Mouse (Mus musculus) heart, postnatal 4 days (tissue): ENCODE results near the gene Frzb. TPM values are rescaled to one million over a fixed set of nuclear protein-coding genes. Genes with fewer than 3 reads are reported as not detected.
A peak's percentile ranks its signal among the peaks of the same experiment; 100 is the strongest.
"Not testable (repeated sequence)": the region's sequence is repeated elsewhere in the genome, so short reads cannot be mapped to it uniquely, and the experiment has no call there.

ENCODE experiments used
- DNase-seq: peaks from one replicate; pipeline ENCODE4 v3.0.0; 2021
- total RNA-seq, 2 experiments: library from RNA; stranded (reverse); gene quantifications; 2 replicates each; pipeline ENCODE4 v1.2.3; 2021

Gene Frzb
- total RNA-seq, result 1 to 10 TPM; 7.6 to 8.5 TPM

DNA sequence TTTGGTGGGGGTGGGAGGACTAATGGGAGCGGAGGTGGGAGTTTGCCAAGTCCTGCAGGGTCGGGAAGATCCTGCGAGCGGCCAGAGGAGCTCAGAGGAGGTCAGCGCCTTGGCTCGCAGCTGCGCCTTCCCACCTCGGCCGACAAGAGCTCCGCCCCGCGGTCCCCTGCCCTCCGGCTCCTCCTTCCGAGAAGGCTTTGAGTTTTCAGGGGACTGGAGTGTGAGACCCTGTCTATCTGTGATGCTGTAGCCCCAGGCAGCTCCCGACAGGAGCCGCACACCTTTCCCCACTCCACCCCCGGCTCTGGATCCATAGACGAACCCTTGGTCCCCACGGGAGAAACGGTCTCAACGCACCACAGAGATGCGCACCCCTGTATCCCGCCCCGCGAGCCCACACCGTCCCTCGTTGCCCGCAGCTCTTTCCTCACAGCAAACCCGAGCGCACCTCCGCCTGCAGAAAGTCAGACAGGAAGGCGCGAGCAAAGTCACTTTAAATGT lies at the start of gene Frzb:
Frzb (minus strand) TSS at position 335 of the 501 bp plus-strand sequence.
- peak; percentile 67 for DNase-seq

DNA sequence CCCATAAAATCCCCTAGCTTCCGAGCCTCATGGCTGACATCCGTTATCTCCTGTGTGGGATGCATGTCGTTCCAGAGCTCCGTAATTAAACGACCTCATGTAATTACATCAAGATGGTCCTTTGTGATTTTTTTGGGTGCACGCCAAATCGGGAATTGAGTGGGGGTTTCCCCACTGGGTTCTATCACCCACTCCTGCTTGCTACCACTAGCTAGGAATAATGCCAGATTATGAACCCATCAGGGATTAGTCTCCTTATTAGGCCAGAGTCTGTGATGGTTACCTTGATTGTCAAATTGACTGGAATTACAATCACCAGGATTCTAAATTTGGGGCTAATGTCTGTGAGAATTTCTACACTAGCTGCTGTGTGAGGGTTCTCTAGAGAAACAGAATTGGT lies 47.9 kb upstream of the Frzb start:
- not testable (repeated sequence) for DNase-seq

DNA sequence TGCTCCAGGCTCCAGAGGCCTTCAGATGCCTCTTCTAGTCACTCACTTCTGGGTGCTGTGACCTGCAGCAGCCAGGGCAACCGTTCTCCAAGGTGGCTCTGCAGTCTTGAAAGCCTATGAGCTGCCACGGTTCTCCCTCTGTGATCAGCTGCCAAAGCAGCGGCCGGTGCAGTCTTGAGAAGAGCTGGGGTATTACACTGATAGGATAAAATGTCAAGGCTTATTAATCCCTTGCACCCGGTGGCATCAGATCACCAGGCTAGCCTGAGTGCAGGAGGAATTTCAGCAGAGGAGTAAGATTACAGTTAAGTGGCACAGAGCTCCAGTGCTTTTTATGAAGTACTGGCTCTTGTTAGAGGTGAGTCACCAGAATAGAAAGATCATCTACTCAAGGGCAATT lies 39.4 kb upstream of the Frzb start:
- no peak for DNase-seq

DNA sequence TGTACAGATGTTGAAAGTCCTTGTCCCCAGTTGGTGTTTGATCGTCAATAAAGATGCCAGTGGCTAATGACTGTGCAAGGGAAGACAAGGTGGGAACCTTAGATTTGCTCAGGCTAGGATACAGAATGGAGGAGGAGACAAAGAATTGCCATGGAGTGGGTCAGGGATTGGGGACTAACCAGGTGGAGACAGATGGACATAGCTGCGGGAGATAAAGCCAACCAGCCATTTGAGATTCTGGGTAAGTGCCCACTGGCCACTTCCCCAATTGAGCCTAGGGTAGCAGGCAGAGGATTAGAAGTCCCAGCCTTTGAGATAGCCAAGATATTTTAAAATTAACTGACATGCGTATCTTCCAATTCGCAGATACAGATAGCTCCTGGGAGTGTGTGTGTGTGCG lies 37.5 kb upstream of the Frzb start:
- DNase-seq, result no peak

DNA sequence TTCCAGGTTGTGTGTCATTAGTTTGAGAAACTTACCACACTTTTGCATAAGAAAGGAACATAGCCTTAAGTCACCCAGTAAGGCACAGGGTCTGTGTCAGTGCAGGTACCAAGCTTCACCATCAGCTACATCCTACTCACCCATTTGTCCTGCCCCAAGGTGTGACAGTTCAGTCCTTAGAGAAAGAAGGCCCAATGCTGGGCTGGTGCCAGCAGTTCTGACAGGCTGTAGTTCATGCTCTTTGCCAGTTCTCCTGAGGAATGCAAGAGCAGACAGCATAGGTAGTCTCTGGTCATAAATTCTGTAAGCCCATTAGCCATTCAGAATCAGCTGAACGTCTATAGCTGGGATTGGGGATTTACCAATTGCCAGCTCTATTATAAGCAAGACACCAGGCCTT lies 28.4 kb upstream of the Frzb start:
- DNase-seq, result no peak

DNA sequence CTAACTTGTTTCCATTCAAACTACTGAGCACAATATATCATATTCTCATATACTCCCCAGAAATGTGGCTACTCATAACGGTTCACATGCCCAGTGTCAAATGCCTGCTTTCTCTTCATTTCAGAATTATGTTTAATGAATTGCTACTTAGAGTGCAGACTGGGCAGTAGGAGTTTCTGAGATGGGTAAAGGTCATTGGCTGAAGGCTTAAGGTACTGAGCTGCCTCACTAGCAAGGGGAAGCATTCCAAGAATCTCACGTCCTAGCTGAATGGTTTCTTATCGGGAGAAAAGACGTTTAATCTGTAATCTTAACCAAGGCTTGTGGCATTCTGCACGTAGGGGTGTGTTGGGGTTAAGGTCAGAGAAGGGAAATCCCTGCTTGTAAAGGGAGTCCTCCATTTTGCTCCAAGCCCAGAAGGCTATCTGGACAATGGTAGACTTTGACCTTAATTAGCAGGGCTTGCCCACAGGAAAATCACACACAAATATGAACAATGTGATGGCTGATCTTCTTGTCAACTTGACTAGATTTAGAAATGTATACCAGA lies 26.9 kb upstream of the Frzb start:
- no peak for DNase-seq

DNA sequence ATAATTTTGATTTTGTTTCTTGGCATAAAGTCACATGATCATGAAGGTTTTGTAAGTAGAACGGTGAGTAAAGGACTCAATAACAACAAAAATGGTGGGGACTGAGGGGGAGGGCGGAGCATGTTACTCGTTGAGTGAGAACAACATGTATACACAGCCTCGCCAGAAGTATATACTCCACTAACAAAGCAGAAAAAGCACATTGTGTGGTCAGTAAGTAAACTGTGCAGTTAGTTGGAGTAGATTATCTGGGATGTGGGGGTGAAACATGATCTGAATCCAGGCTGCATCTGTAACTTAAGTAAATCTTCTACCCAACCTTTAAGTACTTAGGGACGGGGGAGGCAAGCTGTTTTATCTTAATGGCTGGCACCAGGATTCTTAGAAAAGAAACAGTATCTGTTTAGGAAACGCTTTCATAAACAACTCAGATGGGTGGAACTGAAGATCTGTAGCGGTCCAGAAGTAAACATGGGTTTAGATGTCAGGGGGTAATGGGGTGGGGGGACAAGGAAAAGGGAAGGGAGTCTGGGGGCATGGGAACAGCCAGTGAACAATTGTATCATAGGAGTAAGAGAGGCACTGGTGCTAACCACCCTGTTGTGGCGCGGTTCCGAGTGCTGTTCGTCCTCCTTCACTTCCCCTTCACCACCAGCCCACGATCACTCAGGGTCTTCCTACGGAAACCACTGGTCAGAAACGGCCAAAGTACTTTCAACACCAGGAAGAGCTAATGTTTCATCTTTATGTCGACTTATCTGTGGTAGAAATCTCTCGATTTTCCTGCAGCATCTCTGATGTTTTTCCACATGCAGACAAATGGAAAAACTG lies 18.8 kb upstream of the Frzb start:
- DNase-seq, result no peak

DNA sequence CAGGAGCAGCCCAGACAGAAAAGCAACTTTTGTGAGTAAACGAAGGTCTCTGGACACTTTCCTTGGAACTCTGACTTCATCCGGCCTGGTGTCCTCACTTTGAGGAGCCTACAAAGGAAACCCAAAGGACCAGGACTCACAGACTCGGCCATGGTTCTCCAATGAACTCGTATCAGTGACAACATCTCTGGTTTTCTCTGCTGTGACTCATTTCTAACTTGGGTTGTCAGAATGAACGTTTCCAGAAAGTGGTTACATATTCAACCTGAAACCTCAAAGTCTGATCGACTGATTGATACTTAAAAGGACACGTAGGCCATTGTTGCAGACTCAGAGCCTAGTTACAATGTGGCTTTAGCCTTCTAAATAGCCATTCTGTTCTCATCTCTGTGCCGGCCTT lies 14.4 kb upstream of the Frzb start:
- no peak for DNase-seq

DNA sequence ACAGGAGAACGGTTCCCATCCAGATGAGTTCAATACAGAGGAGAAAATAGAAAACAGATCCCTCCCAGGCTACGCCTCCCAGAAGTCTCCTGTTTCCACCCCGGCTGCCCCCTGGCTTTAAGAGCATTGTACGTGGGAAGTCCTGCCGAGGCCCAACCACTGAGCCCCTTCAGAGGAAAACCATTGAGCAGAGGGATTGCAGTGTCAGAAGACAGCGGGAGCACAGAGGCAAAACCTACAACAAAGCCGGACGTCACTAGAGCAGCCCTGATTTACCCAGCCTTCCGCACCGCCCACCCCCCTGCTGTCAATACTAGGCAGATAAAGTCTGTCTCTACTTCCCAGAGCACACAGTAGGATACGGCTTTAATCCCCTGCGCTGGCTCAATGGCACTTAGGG lies 806 bp upstream of the Frzb start:
- peak; percentile 40 for DNase-seq

DNA sequence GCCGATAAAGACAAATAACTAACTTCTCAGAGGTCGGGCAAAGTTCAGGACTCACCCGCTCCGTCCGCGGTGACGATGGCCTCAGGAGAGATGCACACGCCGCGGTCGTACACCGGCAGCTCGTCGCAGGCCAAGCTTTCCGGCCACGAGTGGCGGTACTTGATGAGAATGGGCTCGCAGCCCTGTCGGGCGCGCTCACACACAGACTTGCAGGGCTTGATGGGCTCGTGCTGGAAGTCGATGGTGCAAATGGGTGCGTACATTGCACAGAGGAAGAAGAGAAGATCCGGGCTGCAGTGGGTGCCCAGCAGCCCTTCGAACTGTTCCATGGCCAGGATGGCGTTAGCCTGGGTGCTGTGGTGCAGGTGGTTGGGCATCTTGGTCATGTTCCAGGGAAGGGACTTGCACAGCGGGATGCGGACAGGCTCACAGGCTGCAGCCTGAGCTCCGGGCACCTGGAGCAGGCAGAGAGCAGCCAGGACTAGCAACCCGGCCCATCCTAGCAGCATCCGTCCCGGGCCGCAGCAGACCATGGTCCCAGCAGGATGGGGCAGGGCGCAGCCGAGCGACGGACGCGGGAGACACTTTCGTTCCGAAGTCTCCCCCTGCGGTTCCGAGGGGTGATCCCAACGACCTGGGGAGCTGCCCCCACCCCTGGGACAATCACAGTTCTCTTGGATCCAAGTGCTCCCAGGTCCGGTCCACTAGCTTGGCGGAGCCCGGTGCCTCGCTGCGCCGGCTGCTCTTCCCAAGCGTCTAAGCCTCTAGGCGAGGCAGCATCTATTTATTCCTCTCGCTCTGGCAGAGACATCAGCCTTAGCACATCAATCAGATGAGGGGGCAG lies 895 bp downstream of the Frzb start:
- peak; percentile 25 for DNase-seq

DNA sequence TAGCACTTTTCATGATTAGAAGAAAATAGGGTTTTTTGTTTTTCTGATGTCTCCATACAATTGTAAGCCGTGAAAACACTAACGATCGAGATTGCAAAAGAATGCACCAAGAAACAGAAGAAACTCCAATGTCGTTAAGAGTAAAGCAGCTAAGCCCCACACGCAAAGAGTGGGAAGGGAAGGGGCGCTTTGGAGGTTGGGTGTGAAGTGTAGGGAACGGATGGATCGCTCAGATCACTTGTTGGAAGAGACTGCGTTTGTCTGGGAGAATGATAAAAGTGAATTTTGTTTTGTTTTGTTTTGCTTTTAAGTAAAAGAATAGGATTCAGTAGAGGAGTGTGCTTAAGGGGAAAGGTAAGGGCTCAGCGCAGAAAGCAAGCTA lies 1.5 kb downstream of the Frzb start:
- no peak for DNase-seq

DNA sequence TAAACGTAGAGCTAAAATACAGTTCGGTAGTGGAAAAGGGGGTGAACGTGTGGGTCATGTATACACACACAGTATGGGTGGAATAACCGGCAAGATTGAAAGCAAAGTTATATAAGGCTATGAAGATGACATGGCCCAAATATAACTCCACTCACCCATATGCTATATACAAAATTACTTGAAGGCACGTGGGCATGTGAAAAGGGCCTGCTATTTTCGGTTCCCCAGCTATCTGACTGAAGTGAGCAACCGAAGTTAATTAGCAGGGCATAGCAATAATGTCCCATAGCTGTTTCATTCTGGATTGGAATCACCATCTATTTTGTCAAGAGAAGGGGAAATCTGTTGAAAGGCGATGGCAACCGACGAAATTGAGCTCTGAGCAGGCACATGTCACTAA lies 1.9 kb downstream of the Frzb start:
- no peak for DNase-seq

DNA sequence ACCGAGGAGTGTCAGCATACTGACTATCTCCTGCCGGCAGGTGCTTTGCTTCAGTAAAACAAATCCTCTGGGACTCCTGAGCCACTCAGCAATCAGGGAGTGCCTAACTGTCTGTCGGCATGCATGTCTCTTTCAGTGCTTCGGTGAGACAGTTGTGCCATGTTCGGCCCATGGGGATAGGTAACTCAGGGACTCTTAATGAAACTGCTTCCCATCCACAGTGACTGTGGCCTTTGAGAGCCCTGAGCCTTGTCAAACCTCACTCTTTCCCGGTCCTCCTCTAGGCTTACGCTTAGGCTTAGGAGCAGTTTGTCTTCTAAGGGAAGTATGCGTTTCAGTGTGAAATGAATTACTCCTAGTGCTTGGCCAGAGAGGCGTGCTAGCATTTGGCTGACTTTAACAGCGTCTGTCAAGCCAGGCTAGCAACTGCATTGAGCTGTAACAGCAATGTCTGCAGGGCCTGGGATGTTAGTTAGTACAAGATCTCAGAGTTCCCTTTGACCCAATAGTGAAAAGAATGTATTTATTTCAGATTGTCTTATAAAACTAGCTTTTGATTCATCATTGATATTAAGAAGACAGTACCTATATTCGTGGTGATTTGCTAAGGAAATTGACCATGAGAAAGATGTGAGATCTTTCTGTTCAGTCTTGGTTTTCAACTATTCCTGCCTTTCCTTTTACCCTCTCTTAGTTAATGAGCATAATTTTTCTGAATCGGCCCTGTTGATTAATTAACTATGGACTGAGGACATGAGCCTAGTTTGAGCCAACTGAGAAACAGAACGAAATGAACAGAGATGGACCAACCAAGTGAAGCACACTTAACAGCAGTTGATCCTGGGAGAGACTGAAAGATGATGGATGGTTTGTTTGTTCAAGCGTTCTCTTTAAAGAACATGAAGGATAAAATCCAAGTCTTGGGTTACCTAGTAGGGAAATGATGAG lies 2.7 kb downstream of the Frzb start:
- peak; percentile 11 for DNase-seq

DNA sequence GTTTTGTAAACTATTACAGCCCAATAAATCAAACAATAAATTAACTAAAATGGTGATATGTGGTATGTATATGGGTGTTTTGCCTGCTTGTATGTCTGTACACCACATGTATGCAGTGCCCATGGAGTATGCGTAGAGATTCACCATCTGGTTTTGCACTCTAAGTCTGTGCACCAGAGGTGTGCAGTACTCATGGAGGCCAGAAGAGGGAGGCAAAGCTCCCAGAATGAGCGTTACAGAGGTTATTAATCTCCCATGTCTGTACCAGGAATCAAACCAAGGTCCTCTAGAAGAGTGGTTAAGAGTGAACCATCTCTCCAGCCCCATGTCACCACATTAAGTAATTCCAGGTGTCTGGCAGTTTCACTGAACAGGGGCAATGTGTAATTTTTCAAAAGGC lies 3.5 kb downstream of the Frzb start:
- peak; percentile 14 for DNase-seq

DNA sequence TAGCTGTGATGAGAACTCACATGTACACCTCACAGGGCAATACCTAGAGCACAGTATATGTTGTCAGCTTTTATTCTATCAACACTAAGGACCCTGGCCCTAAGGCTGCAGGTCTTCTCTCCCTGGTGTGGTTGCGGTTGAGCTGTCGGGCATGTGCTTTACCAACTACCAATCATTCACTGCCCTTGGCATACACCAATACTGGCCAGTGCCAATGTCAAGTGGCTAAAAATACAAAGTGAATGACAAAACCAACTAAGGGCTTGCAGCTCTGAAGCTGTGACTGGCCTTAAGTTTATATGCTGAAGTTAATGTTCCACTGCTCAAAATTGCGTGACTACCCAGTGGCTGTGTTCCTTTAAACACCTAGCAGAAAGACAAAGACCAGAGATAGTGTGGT lies 6.0 kb downstream of the Frzb start:
- no peak for DNase-seq

DNA sequence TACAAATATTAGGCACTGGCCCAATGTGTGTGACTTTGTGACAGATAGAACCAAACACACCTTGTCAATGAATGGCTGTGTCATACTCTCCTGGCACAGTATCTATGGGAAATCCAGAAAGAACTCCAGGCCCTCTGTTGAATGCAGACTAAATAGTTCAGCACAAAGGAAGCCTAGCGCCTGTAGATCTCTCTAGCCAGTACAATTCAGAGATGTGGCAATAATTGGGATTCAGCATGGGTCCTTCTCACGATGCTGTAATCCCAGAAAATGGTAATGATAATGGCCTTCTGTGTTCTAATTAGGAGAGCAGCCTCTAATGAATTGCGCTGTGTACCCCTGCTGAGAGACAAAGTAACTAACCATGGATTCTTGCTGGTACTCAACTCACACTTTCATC lies 8.6 kb downstream of the Frzb start:
- no peak for DNase-seq

DNA sequence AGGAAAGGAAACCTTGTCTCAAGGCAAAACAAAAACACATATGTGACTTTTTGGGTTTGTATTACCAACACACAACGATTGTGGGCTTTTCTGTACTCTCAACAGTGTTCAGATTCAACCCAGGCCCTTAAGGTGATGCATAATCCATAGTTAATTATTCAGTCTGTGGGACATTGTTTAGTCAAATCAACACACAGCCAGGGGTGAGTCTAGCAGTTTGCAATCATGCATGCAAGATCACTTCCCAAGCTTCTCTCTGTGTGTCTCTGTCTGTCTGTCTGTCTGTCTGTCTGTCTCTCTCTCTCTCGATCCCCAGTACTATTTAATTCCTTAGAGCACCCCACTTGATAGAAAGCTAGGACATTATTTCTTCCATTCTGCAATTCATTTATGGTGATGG lies 10.0 kb downstream of the Frzb start:
- DNase-seq, result no peak

DNA sequence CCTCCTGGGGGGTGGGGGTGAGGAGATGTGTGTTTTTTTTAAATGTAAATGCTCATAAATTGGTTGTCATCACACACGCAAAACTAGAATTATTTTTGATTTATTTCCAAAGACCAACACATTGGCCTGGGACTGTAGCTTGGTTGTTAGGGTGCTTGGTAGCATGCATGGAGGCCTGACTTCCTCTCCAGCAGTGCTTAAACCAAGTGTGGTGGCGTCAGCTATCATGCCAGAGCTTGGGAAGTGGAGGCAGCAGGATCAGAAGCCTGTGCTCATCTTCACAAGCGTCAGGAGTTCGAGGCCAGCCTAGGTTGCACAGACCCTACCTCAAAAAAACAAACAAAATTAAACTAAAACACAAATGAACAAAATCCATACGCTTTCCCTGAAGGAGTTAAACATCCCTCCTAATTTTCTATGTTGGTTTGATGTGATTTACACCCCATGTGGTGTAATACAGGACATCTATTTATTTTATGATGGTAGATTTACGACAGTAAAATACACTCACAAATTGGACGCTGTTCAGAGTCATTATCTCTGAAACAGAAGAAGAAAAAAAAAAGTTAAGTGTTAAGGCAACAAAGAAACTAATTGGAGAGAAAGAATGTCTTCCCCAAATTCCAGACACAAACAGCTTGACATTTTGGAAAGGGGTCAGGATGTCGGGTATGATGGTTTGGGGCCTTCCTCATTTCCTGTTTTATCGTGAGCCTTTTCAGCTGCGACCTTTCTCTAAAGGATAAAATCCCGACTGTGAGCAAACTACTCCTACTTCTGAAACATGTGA lies 12.4 kb downstream of the Frzb start:
- DNase-seq, result peak; percentile 7

DNA sequence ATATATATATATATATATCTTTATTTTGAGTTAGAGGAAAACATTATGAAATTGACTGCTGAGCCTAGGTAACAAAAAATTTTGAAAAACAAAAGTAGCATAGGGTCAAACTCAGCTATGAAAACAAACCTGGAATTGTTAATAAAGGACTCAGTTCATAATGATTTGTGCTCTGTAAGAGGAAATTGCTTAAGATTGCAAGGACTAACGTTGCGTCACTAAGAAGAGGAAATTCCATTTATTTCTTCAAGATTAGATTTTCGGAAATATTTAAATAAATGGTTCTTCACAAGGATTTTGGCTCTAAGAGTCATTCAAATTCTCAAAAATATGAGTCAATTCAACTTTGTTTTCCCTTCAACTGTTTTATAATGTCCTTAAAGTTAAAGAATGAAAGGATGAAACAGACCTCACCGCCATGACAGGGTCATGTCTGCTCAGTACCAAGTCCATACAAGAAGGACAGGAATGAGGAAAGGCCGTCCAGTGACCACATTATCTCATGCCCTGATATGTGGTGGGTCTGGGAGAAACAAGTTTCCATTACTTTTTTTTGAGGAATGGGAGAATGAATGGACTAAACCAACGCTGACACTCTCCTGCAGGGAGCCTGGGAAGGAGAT lies 14.1 kb downstream of the Frzb start:
- no peak for DNase-seq

DNA sequence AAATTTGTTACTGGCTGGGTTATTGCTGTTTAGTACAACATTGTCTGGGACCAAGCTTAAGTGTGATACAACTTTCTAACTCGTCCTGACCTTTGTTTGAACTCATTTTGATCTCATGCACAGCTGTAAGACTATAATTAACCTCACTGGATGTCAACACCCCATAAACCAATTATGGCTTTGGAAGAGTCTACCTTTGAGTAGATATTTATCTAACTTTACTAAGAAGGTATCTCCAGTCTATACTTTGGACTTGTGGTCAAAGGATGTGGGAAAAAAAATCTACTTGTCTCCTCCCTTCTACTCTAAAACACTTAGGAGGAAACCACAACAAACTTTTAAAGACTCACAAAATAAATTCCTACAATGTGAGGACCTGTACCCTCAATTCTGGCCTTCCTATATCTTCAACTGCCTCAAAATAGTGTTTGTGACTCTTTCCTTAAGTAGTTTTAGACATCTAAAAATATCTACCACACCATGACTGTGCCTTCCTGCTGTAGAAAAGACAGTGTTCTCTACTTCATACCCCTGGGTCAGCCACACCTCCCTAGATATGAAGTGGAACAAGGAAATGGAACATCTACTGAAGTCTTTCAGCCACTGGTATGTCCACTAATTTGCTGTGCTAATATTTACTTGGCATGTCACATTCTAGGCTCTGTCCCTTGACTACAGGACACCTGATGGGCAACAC lies 16.9 kb downstream of the Frzb start:
- DNase-seq, result no peak
